11 mouse cellular contexts compared by ENCODE assay signal in the genomic region with DNA sequence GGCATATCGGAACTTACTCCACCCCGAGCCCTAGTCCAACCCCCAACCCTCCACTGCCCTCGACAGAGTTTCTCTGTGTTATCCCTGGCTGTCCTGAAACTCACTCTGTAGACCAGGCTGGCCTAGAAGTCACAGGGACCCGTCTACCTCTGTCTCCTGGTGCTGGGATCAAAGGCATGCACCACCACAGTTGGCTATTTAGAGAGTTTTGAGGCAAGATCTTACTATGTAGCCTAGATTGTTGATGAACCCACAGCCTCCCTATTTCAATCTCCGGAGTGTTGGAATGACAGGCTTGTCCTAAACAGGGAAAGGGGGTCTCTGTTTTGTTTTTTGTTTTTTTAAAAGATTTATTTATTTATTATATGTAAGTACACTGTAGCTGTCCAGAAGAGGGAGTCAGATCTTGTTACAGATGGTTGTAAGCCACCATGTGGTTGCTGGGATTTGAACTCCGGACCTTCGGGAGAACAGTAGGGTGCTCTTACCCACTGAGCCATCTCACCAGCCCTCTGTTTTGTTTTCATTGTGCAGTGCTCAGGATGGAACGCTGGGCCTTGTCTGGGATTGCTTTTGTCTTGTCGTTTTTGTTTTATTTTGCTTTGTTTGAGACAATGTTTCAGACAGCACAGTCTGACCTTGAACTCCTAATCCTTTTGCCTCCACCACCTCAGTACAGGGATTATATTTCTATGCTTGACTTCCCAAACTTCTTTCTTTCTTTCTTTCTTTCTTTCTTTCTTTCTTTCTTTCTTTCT. TPM values are rescaled to one million over a fixed set of nuclear protein-coding genes. Genes with fewer than 3 reads are reported as not detected.
DNase-seq lines count a peak whose midpoint lies in the region; ATAC-seq and TF ChIP-seq lines count a peak whose summit lies in the region.
"Not testable (repeated sequence)": the region's sequence is repeated elsewhere in the genome, so short reads cannot be mapped to it uniquely, and the experiment has no call there.
"Had no signal": no experiment of that assay in that cellular context is flagged by ENCODE, and none has a peak within 500 bp of the region (broad histone marks: within the 10 kb centered on the region; RNA-seq: fewer than 3 reads in every experiment).

No protein-coding gene starts in this region.

- not testable (repeated sequence) for TF ChIP-seq EP300 in MEL (IDR thresholded peaks at IDR 0.05; ENCODE audit: low read depth in 1 of 2, low read length in 2 of 2)

- not testable (repeated sequence) for H3K27ac ChIP-seq in MEL (ENCODE audit: control insufficient read depth, low read depth, low read length); gastrocnemius, adult 2 months; kidney, embryonic 14.5 days (ENCODE audit: low read depth, low read length); midbrain, embryonic 11.5 days (ENCODE audit: low read depth, low read length)

- H3K27me3 ChIP-seq in MEL (ENCODE audit: control insufficient read depth in 1 of 2, insufficient read depth in 2 of 2, low read length in 2 of 2); kidney, embryonic 14.5 days (ENCODE audit: control insufficient read depth, insufficient read depth, low read length); midbrain, embryonic 11.5 days (ENCODE audit: control insufficient read depth, insufficient read depth, low read length): not testable (repeated sequence)

- 0 out of 2 replicates have a peak, but pooled peaks have one; percentile 36 for ATAC-seq in kidney, embryonic 14.5 days (ENCODE audit: low FRiP score, low TSS enrichment)
- not testable (repeated sequence) for ATAC-seq in midbrain, embryonic 11.5 days (ENCODE audit: low FRiP score)

- H3K79me2 ChIP-seq in MEL (ENCODE audit: control insufficient read depth, insufficient read depth, low read length, poor library complexity): not testable (repeated sequence)

- TF ChIP-seq POLR2A in MEL (IDR thresholded peaks at IDR 0.05; ENCODE audit: control insufficient read depth in 1 of 2, insufficient read depth in 1 of 2, low read depth in 1 of 2, low read length in 2 of 2, poor library complexity in 1 of 2): not testable (repeated sequence)

- TF ChIP-seq RAD21 in MEL (IDR thresholded peaks at IDR 0.05; ENCODE audit: low read depth, low read length): not testable (repeated sequence)

- not testable (repeated sequence) for H3K4me2 ChIP-seq in kidney, embryonic 14.5 days (replicated peaks; ENCODE audit: low read depth, low read length); midbrain, embryonic 11.5 days

- H3K4me1 ChIP-seq in MEL (ENCODE audit: control insufficient read depth in 1 of 2, insufficient read depth in 2 of 2, low read length in 2 of 2); kidney, embryonic 14.5 days (ENCODE audit: control insufficient read depth, insufficient read depth, low read length); midbrain, embryonic 11.5 days (ENCODE audit: control insufficient read depth, insufficient read depth, low read length): not testable (repeated sequence)

- intact Hi-C loops in gastrocnemius, adult 2 months (cut with DNase I): loop anchor here (2.0 to 5.0 kb wide), 2 partner anchors 132 to 206 kb away; no protein-coding TSS in a partner anchor

- H3K9ac ChIP-seq in MEL (ENCODE audit: control insufficient read depth, low read depth, low read length, poor library complexity, severe bottlenecking); kidney, embryonic 14.5 days (ENCODE audit: low read depth, low read length); midbrain, embryonic 11.5 days (ENCODE audit: low read length): not testable (repeated sequence)

- DNase-seq in ES-CJ7 (ENCODE audit: low read depth, low spot score) (peak; percentile 59), R1 (ENCODE audit: low read depth, low spot score) (peak; percentile 83)
- DNase-seq in MEL (ENCODE audit: low read depth, low spot score): not testable (repeated sequence)
- DNase-seq in adrenal gland, postnatal 14 days: peak; percentile 2
- DNase-seq in gastrocnemius, adult 2 months: peak; percentile 15
- DNase-seq in midbrain, embryonic 11.5 days (ENCODE audit: low spot score, missing footprints): peak; percentile 80

- TF ChIP-seq CTCF in MEL (IDR thresholded peaks at IDR 0.05 in 2 of 3, conservative IDR thresholded peaks at IDR 0.05 in 1 of 3; ENCODE audit: control insufficient read depth in 1 of 3, insufficient read depth in 1 of 3, low read depth in 2 of 3, low read length in 3 of 3, poor library complexity in 1 of 3, severe bottlenecking in 1 of 3); gastrocnemius, adult 2 months (IDR thresholded peaks at IDR 0.05): not testable (repeated sequence)

- H3K9me3 ChIP-seq in MEL (replicated peaks; ENCODE audit: insufficient read depth, low read length); kidney, embryonic 14.5 days (ENCODE audit: control insufficient read depth, low read length); midbrain, embryonic 11.5 days (ENCODE audit: control insufficient read depth, low read length): not testable (repeated sequence)

- WGBS in kidney, embryonic 14.5 days: 68% methylated on average over 8 of the region's 9 CpGs
- 62% methylated on average over 9 of the region's 9 CpGs for WGBS in midbrain, embryonic 11.5 days

- H3K36me3 ChIP-seq in MEL (ENCODE audit: control insufficient read depth in 1 of 2, insufficient read depth in 2 of 2, low read length in 2 of 2); kidney, embryonic 14.5 days (ENCODE audit: control insufficient read depth, insufficient read depth, low read length); midbrain, embryonic 11.5 days (ENCODE audit: control insufficient read depth, insufficient read depth, low read length): not testable (repeated sequence)

- not testable (repeated sequence) for H3K4me3 ChIP-seq in MEL (ENCODE audit: control insufficient read depth in 1 of 2, insufficient read depth in 1 of 2, low read depth in 2 of 2, low read length in 2 of 2); gastrocnemius, adult 2 months; kidney, embryonic 14.5 days (ENCODE audit: low read length); midbrain, embryonic 11.5 days (ENCODE audit: low read depth, low read length)

TF ChIP-seq in MEL, 35 proteins besides CTCF, POLR2A, EP300 and RAD21:
- peak; percentile 89 for TF ChIP-seq TBP (IDR thresholded peaks at IDR 0.05; ENCODE audit: low read depth, low read length)

RNA-seq across cellular contexts. Expression of a gene that starts 4.8 kb away (rescaled TPM):
- total RNA-seq in MEL (2012; rRNA removed): not detected in 2 replicates
- polyA plus RNA-seq in MEL (2012; ENCODE audit: insufficient read depth in 1 of 2, insufficient read length in 2 of 2, low read depth in 1 of 2, low replicate concordance in 2 of 2, missing spikeins in 1 of 2): under 1 TPM in 1 of 2 experiments, not detected in 1; 0.04 TPM
- 1.7 and 2.8 TPM in 2 replicates for total RNA-seq in adrenal gland, postnatal 14 days (2021)
- total RNA-seq in gastrocnemius, adult 2 months (2021): 1 to 10 TPM in 1 of 2 experiments, under 1 TPM in 1; 0.67 to 5.5 TPM
- 0.31 and 0.76 TPM in 2 replicates for polyA plus RNA-seq in kidney, embryonic 14.5 days (2014; fragmentation: Nextera tagmentation; extraction: Ambion mirVana)
- polyA plus RNA-seq in midbrain, embryonic 11.5 days (2014; fragmentation: Nextera tagmentation; extraction: Ambion mirVana): not detected in 2 replicates
- polyA plus RNA-seq: activated CD4-positive, CD25-positive, alpha-beta regulatory T cell, adult 4 months; C2C12; CD4-positive, CD25-positive, alpha-beta regulatory T cell, adult 4 months; G1E had no signal

RNA-seq across cellular contexts. Expression of a gene that starts 10.7 kb away (rescaled TPM):
- 328 and 344 TPM in 2 replicates for total RNA-seq in MEL (2012; rRNA removed)
- 1,000 to 10,000 TPM in 1 of 2 experiments, 100 to 1,000 TPM in 1; 602 to 3,394 TPM for polyA plus RNA-seq in MEL (2012; ENCODE audit: insufficient read depth in 1 of 2, insufficient read length in 2 of 2, low read depth in 1 of 2, low replicate concordance in 2 of 2, missing spikeins in 1 of 2)
- total RNA-seq in adrenal gland, postnatal 14 days (2021): 85.6 and 101 TPM in 2 replicates
- 10 to 100 TPM; 60.2 to 60.9 TPM for total RNA-seq in gastrocnemius, adult 2 months (2021)
- polyA plus RNA-seq in kidney, embryonic 14.5 days (2014; fragmentation: Nextera tagmentation; extraction: Ambion mirVana): 129 and 173 TPM in 2 replicates
- polyA plus RNA-seq in midbrain, embryonic 11.5 days (2014; fragmentation: Nextera tagmentation; extraction: Ambion mirVana): 142 and 144 TPM in 2 replicates

RNA-seq across cellular contexts. Expression of a gene that starts 19.0 kb away (rescaled TPM):
- 10.9 and 11.1 TPM in 2 replicates for total RNA-seq in MEL (2012; rRNA removed)
- polyA plus RNA-seq in MEL (2012; ENCODE audit: insufficient read depth in 1 of 2, insufficient read length in 2 of 2, low read depth in 1 of 2, low replicate concordance in 2 of 2, missing spikeins in 1 of 2): 10 to 100 TPM in 1 of 2 experiments, not detected in 1; 10.2 TPM
- 4.1 and 5.4 TPM in 2 replicates for total RNA-seq in adrenal gland, postnatal 14 days (2021)
- 100 to 1,000 TPM; 238 to 342 TPM for total RNA-seq in gastrocnemius, adult 2 months (2021)
- 30.0 and 56.1 TPM in 2 replicates for polyA plus RNA-seq in kidney, embryonic 14.5 days (2014; fragmentation: Nextera tagmentation; extraction: Ambion mirVana)
- 3.7 and 4.1 TPM in 2 replicates for polyA plus RNA-seq in midbrain, embryonic 11.5 days (2014; fragmentation: Nextera tagmentation; extraction: Ambion mirVana)
- polyA plus RNA-seq: activated CD4-positive, CD25-positive, alpha-beta regulatory T cell, adult 4 months; G1E had no signal

RNA-seq across cellular contexts. Expression of a gene that starts 59.2 kb away (rescaled TPM):
- 0.33 and 0.58 TPM in 2 replicates for total RNA-seq in MEL (2012; rRNA removed)
- polyA plus RNA-seq in MEL (2012; ENCODE audit: insufficient read depth in 1 of 2, insufficient read length in 2 of 2, low read depth in 1 of 2, low replicate concordance in 2 of 2, missing spikeins in 1 of 2): 1 to 10 TPM in 1 of 2 experiments, not detected in 1; 3.0 TPM
- total RNA-seq in adrenal gland, postnatal 14 days (2021): 6.9 and 13.1 TPM in 2 replicates
- total RNA-seq in gastrocnemius, adult 2 months (2021): 10 to 100 TPM; 15.7 to 65.1 TPM
- polyA plus RNA-seq in kidney, embryonic 14.5 days (2014; fragmentation: Nextera tagmentation; extraction: Ambion mirVana): 2.0 and 2.4 TPM in 2 replicates
- 4.0 and 4.7 TPM in 2 replicates for polyA plus RNA-seq in midbrain, embryonic 11.5 days (2014; fragmentation: Nextera tagmentation; extraction: Ambion mirVana)
- polyA plus RNA-seq: activated CD4-positive, CD25-positive, alpha-beta regulatory T cell, adult 4 months; CD4-positive, CD25-positive, alpha-beta regulatory T cell, adult 4 months had no signal

Comparison
In these comparisons a context has a peak if more than half of its experiments do, and no peak if none do; other contexts are left out.
1. RNA of a gene that starts 19.0 kb away (total RNA-seq): 238 to 342 TPM in gastrocnemius, adult 2 months; 10.9 to 11.1 TPM in MEL and 4.1 to 5.4 TPM in adrenal gland, postnatal 14 days; every median in the first group is over 10 times any median in the second.